Mouse (Mus musculus): ENCODE measurements around the gene Arfgef2.

Gene Arfgef2

DNA sequence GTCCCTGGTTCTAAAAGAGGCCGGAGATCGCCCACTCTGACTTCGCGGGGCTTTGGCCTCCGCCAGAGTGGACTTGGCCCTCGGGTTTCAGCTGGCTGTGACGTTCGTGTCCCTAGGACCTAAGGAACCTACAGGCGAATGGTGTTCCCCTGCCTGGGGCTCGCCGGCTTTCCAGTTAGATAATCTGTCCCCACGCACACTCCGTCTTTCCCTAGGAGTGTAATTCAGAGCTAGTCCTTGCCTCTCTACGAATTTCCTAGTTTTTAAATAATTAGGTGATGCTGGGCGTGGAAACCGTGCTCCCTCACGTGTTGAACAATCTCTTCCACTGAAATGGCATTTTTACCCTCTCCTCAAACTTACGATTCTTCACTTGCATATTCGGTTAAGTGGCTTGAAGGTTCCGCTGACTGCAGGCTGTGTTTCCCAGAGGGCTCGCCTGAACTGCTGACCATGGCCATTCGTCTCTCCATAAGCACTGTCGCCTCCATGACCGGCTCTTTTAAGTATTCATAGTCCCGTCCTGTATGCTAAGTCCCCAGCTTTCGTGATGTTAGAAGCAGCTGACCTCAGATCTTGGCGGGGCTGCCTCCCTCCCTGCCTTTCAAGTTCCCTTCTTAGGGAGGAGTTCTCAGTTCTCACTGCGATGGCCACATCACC, 101.3 kb downstream of the Arfgef2 start:
- DNase-seq (ENCODE audit: low spot score in 2 of 2) = peak in 1 of 2 experiments; percentile 41

DNA sequence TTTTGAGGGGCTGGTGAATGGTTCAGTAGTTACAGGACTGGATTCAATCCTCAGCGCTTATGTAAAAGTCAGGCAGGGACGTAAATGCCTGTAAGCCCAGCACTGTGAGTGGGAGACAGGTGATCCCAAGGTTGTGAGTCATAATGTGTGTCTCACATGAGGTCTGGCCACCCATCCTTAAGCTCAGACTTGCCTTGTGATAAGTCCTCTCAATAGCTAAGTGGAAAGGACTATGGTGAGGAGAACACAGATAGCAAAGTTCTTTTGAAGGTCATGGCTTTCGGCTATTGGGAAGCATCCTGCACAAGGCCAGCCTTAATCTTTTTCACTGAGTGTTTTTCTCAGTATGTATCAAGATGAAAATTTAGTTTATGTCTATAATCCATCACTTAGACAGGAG, 104.3 kb downstream of the Arfgef2 start:
- no peak for DNase-seq (ENCODE audit: low spot score in 2 of 2)

DNA sequence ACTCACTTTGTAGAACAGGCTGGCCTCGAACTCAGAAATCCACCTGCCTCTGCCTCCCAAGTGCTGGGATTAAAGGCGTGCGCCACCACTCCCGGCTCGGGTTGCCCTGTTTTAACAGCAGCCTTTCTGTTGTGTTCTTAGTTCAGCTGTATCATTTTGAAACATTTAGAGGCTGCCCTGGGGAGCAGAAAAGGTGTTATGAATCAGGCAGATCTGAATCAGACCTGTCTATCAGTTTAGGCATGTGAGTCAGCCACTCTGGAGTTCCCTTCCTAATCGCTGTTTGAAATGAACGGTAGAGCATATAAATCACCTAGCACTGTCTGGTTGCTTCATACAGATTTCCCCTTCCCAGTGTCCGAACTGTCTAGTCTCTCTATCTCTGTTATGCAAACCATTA, 105.1 kb downstream of the Arfgef2 start:
- no peak for DNase-seq (ENCODE audit: low spot score in 2 of 2)

DNA sequence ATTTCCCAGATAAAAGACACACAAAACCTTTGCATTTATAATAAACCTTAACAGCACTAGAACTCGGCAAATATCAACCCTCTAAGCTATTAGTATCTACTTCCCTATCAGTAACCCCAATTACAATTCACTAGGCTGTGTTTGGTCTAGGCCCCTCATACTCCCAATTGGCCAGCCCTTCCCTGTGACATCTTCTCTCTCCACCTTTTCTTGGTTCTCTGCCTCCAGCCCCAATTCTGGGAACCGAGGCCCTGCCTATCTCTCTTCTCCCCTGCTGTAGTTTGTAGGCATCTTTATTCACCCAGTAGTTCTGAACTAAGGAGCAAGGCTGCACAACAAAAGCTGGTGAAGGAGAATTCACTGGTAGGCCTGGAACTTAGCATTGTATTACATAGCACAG, 118.6 kb downstream of the Arfgef2 start:
- no peak for DNase-seq (ENCODE audit: low spot score in 2 of 2)

DNA sequence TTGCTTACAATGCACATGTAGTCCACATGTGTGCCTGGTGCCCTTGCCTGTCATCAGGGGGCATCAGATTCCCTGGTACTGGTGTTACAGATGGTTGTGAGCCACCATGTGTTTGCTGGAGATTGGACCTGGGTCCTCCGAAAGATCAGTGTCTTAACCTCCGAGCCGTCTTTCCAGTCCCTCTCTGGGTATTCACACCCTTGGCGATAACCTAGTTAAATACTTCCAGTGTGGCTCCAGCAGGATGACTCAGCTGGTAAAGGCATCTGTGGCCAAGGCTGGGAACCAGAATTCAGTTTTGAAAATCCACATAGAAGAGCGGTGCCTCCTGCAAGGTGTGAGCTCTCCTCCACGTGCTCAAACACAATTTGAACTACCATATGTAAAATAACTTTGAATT, 128.6 kb downstream of the Arfgef2 start:
- no peak for DNase-seq (ENCODE audit: low spot score in 2 of 2)

DNA sequence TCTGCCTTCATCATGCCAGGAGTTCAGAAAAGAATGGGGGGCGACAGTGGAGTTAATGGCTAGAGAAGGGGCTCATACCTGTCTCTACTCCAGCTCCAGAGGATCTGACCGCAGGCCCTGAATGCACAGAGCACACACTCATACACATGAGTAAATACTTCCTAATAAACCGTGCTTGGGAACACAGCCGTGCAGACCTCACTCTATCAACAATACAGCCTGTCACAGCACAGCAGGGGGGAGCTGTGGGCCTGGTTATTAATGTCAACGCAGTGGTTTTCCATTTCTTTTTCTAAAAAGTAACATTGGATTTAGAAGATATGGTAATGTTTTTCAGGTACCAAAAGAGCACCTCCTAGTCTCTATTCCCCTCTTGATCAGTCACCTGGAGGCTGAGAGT, 129.0 kb downstream of the Arfgef2 start:
- DNase-seq (ENCODE audit: low spot score in 2 of 2) = no peak

DNA sequence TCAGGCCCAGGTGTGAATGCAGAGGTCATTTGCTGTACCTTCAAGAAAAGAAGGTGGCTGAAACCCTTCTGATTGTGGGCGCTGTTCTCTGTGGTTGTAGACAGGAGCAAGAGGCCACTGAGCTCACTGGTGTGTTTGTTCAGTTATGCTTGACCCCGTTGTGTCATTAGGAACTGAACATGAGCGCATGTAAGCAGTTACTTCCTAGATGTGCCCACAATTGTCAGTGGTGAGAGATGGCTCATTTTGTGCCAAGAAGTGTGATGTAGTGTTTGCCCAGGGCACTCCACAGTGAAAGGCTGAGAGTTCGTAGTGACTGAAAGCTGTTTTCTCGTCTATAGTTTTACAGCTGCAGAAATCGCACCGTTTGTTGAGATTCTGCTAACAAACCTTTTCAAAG, 130.2 kb downstream of the Arfgef2 start:
- no peak for DNase-seq (ENCODE audit: low spot score in 2 of 2)

DNA sequence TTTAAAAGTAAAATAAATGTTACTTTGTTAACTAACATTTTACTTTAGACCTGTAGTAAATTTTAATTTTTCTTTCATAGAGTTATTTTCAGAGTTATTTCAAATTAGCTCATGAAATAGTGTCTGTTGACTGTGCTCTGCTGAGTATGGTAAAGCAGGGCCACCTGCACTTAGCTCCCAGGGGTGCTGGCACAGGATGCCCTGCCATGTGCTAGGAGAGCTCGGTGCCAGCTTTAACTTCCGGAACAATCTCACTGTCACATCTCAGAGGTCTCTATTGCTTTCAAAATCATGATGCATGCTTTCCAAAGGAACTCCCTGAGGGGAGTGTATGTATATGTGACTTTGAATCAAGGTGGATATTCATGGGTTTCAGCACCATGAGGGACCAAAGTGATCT, 130.8 kb downstream of the Arfgef2 start:
- no peak for DNase-seq (ENCODE audit: low spot score in 2 of 2)

DNA sequence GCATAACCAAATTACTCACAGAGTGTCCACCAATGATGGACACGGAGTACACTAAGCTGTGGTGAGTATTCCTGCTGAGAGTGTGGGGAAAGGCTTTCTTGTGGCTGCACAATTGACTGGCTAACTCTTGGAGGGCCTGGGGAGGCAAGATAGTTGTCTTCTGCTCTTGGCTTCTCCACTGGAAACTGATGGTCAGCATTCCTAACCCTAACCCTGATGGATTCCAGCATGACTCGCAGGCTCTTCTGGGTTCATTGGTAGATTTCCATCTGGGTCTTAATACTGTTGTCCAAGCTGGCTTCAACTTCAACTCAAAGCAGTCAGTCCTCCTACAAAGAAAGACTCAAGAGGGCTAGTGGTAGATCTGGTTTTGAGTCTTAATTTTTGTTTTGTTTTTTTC, 137.8 kb downstream of the Arfgef2 start:
- no peak for DNase-seq (ENCODE audit: low spot score in 2 of 2)

DNA sequence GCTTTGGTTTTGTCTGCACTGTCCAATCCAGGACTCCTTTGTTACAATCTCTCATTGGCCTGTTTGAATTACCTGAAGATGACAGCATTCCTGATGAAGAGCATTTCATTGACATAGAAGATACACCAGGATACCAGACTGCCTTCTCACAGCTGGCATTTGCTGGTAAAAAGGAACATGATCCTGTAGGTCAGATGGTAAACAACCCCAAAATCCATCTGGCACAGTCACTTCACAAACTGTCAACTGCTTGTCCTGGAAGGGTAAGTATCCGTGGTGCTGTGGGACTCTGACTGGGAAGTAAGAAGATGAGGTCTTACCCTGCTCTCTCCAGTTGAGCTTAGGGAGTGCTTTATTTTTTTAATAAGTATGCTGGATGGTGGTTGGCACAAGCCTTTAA, 139.0 kb downstream of the Arfgef2 start:
- no peak for DNase-seq (ENCODE audit: low spot score in 2 of 2)

DNA sequence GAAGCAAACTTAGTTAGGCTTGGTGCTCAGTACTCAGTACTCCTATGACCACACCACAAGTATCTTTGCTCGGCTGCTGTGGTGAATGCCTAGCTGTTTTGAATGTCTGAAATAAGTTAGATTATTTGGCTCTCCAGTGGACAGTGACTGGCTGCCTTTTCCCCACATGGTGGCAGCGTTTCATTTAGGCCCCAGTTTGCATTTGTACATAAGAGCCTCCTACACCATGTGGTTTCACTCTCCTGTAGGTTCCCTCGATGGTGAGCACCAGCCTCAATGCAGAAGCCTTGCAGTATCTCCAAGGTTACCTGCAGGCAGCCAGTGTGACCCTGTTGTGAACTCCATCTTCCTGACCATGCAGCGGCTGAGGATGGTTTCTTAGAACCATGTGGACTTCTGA, 140.1 kb downstream of the Arfgef2 start:
- DNase-seq (ENCODE audit: low spot score in 2 of 2) = no peak

Measured in spleen, postnatal 4 days (tissue).